Mouse (Mus musculus) small intestine, adult 2 months (tissue): ENCODE measurements around the gene Impg1. TPM values are rescaled to one million over a fixed set of nuclear protein-coding genes. Genes with fewer than 3 reads are reported as not detected.

Experiments used
- H3K27ac ChIP-seq: fragments of 200-500 bp; 2 replicates; pipeline ENCODE4 v1.5.1; 2012; ENCODE audit warnings: low read depth, low read length, control low read depth, inconsistent platforms; ENCODE audit not compliant: insufficient read depth
- H3K27me3 ChIP-seq: fragments of 200-500 bp; 2 replicates; pipeline ENCODE4 v1.6.1; 2012; ENCODE audit warnings: mild to moderate bottlenecking, moderate library complexity, low read length, inconsistent platforms; ENCODE audit not compliant: control insufficient read depth, insufficient read depth
- H3K36me3 ChIP-seq: fragments of 200-500 bp; 2 replicates; pipeline ENCODE4 v1.6.1; 2012; ENCODE audit warnings: mild to moderate bottlenecking, low read length, control low read depth, inconsistent platforms; ENCODE audit not compliant: control insufficient read depth, insufficient read depth
- H3K4me1 ChIP-seq: fragments of 200-500 bp; 2 replicates; pipeline ENCODE4 v1.6.1; 2012; ENCODE audit warnings: low read length, inconsistent platforms, mixed read lengths; ENCODE audit not compliant: control insufficient read depth, insufficient read depth, insufficient read length
- H3K4me3 ChIP-seq: fragments of 200-500 bp; 2 replicates; pipeline ENCODE4 v1.5.1; 2012; ENCODE audit warnings: low read depth, mild to moderate bottlenecking, control low read depth, inconsistent platforms, low read length, moderate library complexity
- CTCF ChIP-seq: fragments of 200-500 bp; IDR thresholded peaks from 2 replicates; pipeline ENCODE4 v1.5.1; 2012; ENCODE audit warnings: low read depth, mild to moderate bottlenecking, control low read depth, inconsistent platforms, low read length, moderate library complexity, mixed read lengths; ENCODE audit not compliant: insufficient replicate concordance, insufficient read length; ENCODE audit errors: extremely low read depth
- POLR2A ChIP-seq: fragments of 200-500 bp; IDR thresholded peaks from 2 replicates; pipeline ENCODE4 v1.6.1; 2012; ENCODE audit warnings: low read depth, mild to moderate bottlenecking, control low read depth, inconsistent platforms, low read length, moderate library complexity
- WGBS: fragments of 180-500 bp; shearing (Covaris S2); methylation state at CpG from one replicate; pipeline ENCODE4 v1.1.7; 2018; 5-methylcytosine and 5-hydroxymethylcytosine counted together
- polyA plus RNA-seq: library from polyadenylated mRNA; depleted of rRNA; stranded (reverse); fragments of >200 nt; gene quantifications from 2 replicates; pipeline ENCODE4 v1.2.3, GENCODE M21; 2012

Gene Impg1
- polyA plus RNA-seq, 1 experiment, result not detected

DNA sequence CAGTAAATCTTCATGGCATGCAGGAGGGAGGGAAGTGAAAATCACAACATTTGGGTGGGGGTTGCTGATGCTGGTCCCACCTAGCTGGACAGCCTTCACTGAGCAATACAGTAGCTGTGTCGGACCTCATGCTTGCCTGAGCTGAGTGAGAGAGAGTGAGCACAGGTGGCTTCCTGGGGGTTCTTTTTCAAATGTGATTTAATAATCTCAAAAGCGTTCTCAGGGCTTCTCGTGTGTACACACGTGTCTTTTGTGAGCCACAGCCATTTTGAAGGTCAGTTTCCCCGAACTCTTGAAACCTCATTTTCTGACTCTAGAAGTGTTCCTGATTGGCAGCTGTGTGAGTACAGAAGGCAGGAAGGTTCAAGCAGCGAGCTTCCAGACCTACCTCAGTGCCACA lies 122.8 kb downstream of the Impg1 start:
- Histone ChIP-seq H3K27ac (no peak overlapping the region), H3K27me3 (no peaks in the 10 kb centered on the region), H3K4me1 (no peaks in the 10 kb centered on the region), H3K4me3 (no peak overlapping the region), H3K36me3 (no peaks in the 10 kb centered on the region)
- 78% methylated on average over 6 of the region's 6 CpGs for WGBS
- TF ChIP-seq CTCF (no peak), POLR2A (no peak)

DNA sequence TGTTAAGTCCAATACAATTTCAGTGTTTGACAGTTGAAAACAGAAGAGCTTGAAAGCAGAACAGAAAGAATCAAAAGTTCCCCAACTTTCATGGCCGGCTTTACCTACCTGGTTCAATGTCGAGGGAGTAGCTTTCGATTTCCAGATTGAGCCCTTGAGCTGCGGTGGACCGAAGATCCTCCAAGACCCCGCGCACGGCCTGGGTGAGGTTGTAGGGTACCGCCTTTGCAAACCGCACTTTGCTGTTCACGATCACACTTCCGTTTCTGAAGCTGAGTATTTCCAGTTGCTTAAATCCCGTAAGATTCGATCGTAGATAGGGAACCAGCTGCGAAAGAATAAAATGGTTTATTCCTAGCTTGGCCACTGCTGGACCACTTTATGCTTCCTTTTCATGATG lies 123.5 kb downstream of the Impg1 start:
- Histone ChIP-seq H3K27me3 (no peaks in the 10 kb centered on the region), H3K36me3 (no peaks in the 10 kb centered on the region), H3K4me3 (no peak overlapping the region), H3K4me1 (no peaks in the 10 kb centered on the region), H3K27ac (no peak overlapping the region)
- TF ChIP-seq CTCF, result no peak
- no peak for TF ChIP-seq POLR2A
- WGBS, result 94% methylated on average over 16 of the region's 16 CpGs

DNA sequence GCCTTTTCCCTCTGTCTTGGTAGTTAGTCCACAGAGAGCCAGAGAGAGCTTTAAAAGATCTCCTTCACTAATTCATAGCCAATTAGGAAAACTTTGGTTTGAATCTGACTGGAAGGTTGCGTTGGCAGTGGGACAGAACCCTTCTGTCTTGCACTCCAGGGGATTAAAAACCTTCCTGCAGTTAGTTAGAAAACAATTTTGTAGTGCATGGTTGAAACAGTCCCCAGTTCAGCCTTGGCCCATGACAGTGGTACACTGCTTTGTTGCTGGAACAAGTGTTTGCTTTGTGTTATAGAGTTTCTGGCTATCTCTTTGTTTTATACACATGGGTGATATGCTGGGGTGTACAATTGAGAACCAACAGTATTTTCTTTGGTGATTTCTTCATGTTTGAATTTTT lies 124.4 kb downstream of the Impg1 start:
- H3K27me3 ChIP-seq, result no peaks in the 10 kb centered on the region
- H3K4me3 ChIP-seq, result no peak overlapping the region

DNA sequence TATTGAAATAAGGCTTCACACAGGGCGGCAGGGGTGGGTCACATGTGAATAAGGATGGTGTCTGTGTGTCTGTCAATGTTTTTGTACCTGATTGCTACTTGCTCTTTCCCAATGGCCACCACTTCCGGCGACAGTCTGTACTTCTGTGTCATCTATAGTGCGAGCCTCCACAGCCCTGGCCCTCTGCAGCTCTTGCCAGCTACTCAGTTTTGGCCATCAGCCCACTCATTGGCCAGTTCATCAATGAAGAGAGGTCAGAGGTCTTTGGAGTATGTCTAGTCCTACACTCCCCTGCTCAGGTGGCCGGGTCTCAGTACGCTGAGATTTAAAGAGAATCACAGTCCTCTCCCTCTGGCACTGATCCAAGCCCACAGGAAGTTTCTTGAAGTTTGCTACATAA lies 127.3 kb downstream of the Impg1 start:
- no peaks in the 10 kb centered on the region for H3K27me3 ChIP-seq
- H3K27ac ChIP-seq, result no peak overlapping the region
- H3K36me3 ChIP-seq, result no peaks in the 10 kb centered on the region
- WGBS, result 83% methylated on average over 6 of the region's 6 CpGs
- peaks cover 4% of the 10 kb centered on the region; the same call in 1 of the 2 replicates for H3K4me1 ChIP-seq
- H3K4me3 ChIP-seq, result no peak overlapping the region
- TF ChIP-seq CTCF, result no peak
- no peak for TF ChIP-seq POLR2A

More for the DNA sequence above, 124.4 kb downstream of the Impg1 start:
- H3K27ac ChIP-seq, result no peak overlapping the region
- WGBS, result 81% methylated on average over 1 of the region's 1 CpGs
- TF ChIP-seq CTCF (no peak), POLR2A (no peak)
- peaks cover 2% of the 10 kb centered on the region; the same call in 1 of the 2 replicates for H3K4me1 ChIP-seq
- no peaks in the 10 kb centered on the region for H3K36me3 ChIP-seq

DNA sequence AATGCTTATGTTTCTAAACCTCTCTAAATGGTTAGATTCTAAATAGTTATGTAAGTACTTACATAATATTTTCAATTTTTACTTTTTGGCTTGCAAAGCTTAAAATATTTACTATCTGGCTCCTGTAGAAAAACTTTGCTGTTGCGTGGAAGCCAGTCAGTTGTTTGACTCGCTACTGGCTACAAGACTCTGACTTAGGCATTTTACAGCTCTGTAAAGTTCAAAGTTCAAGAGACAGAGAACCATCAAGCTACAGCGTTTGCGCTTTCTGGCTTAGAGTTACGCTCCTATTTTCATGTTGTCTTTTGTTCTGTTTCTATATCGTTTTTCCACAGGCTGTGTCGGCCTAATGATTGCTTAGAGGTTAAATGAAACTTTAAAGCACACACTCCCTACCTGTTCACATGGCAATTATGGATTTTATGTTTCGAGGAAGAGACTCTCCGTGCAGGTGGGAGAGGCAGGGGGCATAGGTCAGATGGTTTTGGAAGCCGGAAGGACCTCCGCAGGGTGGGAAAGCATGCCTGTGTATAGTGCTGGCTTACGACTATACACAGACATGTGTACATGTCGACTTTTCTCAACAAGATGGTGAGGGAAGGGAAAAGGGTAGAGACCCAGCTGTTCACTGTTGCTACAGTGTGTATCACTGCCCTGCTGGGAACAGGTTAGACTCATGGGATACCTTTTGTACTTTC lies 129.5 kb downstream of the Impg1 start:
- H3K4me1 ChIP-seq, result peaks cover 5% of the 10 kb centered on the region
- no peaks in the 10 kb centered on the region for H3K27me3 ChIP-seq
- H3K4me3 ChIP-seq, result peak overlapping the region; percentile 11; the same call in 1 of the 2 replicates
- TF ChIP-seq POLR2A, result no peak
- no peak for TF ChIP-seq CTCF
- 35% methylated on average over 13 of the region's 13 CpGs for WGBS
- no peak overlapping the region for H3K27ac ChIP-seq
- H3K36me3 ChIP-seq, result no peaks in the 10 kb centered on the region

DNA sequence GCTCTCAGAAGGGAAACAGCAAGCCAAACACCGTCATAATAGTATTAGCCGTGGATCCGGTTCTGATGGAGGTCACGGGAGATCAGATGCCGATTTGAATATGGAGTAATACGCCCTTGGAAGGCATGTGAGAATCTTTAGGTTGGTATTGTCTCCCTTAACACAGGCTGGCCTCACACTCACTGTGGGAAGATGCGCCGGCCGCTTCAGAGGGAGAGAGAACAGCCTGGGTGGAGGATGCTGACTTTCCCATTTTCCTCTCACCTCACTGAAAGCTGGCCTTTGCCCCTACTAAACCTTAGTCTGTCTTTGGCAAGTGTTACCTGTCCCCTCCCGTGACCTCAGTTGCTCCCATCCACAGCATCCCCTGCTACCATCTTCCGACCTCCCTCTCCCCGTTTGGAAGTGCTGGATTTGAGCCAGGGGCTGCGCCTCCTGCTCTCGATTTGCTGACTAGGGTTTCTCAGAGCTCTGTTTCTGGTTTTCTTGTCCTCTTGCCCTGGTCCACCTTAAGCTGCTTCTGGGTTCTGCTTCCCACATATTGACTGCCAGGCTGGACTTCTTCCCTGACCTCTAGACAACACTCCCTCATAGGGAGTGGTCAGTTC lies 131.2 kb downstream of the Impg1 start:
- Histone ChIP-seq H3K4me3 (no peak overlapping the region), H3K4me1 (peaks cover 5% of the 10 kb centered on the region), H3K36me3 (no peaks in the 10 kb centered on the region), H3K27me3 (no peaks in the 10 kb centered on the region), H3K27ac (no peak overlapping the region)
- no peak for TF ChIP-seq POLR2A
- TF ChIP-seq CTCF, result no peak
- whole genome bisulfite sequencing, result 70% methylated on average over 14 of the region's 14 CpGs

DNA sequence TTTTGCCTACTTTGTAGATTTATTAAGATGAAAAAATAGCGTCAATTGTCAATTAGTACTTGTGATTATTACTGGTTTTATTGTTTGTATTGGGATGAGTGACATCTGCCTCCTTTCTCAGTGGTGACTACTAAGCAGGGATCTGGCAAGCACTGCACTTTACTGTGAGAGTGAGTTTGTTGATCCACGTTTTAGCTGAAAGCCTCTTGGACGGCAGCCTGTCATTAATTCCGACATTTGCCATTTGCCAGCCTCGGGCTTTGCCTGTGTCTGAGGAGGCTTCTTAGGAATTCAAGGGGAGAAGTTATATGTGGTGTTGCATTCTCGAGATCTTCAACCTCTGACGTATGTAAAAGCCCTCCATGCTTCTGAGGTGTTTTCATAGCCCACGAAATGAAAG lies 131.8 kb downstream of the Impg1 start:
- Histone ChIP-seq H3K27me3 (no peaks in the 10 kb centered on the region), H3K27ac (no peak overlapping the region), H3K4me1 (peaks cover 5% of the 10 kb centered on the region), H3K36me3 (no peaks in the 10 kb centered on the region), H3K4me3 (no peak overlapping the region)
- TF ChIP-seq CTCF (no peak), POLR2A (no peak)
- 71% methylated on average over 8 of the region's 8 CpGs for WGBS
